In genomic region chr7:140031771-140032170, GRCm38 (mm10) we compare ENCODE assay signal across 26 mouse cellular contexts. TPM values are rescaled to one million over a fixed set of nuclear protein-coding genes. Genes with fewer than 3 reads are reported as not detected.
DNase-seq lines count a peak whose midpoint lies in the region; ATAC-seq lines count a peak whose summit lies in the region.
"Had no signal": no experiment of that assay in that cellular context is flagged by ENCODE, and none has a peak within 500 bp of the region (broad histone marks: within the 10 kb centered on the region; RNA-seq: fewer than 3 reads in every experiment).

No protein-coding gene starts in this region.

- peak; percentile 3 for DNase-seq in embryo, embryonic 10 days (ENCODE audit: low spot score)
- no peak for DNase-seq in embryo, embryonic 9.5 days (ENCODE audit: extremely low spot score)
- peak; percentile 66 for DNase-seq in heart, adult 11 months
- DNase-seq in heart, postnatal 14 days: no peak
- peak; percentile 1 for DNase-seq in layer of hippocampus, adult 11-12 months (ENCODE audit: low spot score)
- DNase-seq in layer of hippocampus, adult 18-20 months (ENCODE audit: low spot score in 2 of 2): no peak
- peak; percentile 66 for DNase-seq in midbrain, embryonic 11.5 days (ENCODE audit: low spot score, missing footprints)
- DNase-seq in midbrain, embryonic 14.5 days: no peak
- DNase-seq: adrenal gland, adult 2 months; adrenal gland, adult 8-10 months; adrenal gland, postnatal 10 days; adrenal gland, postnatal 14 days; adrenal gland, postnatal 25 days; adrenal gland, postnatal 36 days; cerebellum, adult 11 months; cerebellum, adult 11-12 months had no signal

- WGBS in midbrain, embryonic 11.5 days: 94% methylated on average over 12 of the region's 12 CpGs
- 95% methylated on average over 12 of the region's 12 CpGs for WGBS in midbrain, embryonic 14.5 days

- H3K4me1 ChIP-seq in midbrain, embryonic 11.5 days (ENCODE audit: control insufficient read depth, insufficient read depth, low read length): peaks cover 9% of the 10 kb centered on the region
- peaks cover 6% of the 10 kb centered on the region for H3K4me1 ChIP-seq in midbrain, embryonic 14.5 days (ENCODE audit: control insufficient read depth, insufficient read depth, low read length)

- intact Hi-C loops in heart, postnatal 14 days (cut with DNase I): no loop called here

- no peak overlapping the region for H3K4me2 ChIP-seq in midbrain, embryonic 11.5 days
- no peak overlapping the region for H3K4me2 ChIP-seq in midbrain, embryonic 14.5 days (ENCODE audit: low read length)

- H3K27me3 ChIP-seq in midbrain, embryonic 11.5 days (ENCODE audit: control insufficient read depth, insufficient read depth, low read length): no peaks in the 10 kb centered on the region
- no peaks in the 10 kb centered on the region for H3K27me3 ChIP-seq in midbrain, embryonic 14.5 days (ENCODE audit: control insufficient read depth, insufficient read depth, low read length)
- H3K27me3 ChIP-seq: CH12.LX, Patski had no signal

- H3K4me3 ChIP-seq in midbrain, embryonic 11.5 days (ENCODE audit: low read depth, low read length): no peak overlapping the region
- H3K4me3 ChIP-seq in midbrain, embryonic 14.5 days (replicated peaks; ENCODE audit: low read depth, low read length): no peak overlapping the region

- no peak overlapping the region for H3K27ac ChIP-seq in midbrain, embryonic 11.5 days (ENCODE audit: low read depth, low read length)
- H3K27ac ChIP-seq in midbrain, embryonic 14.5 days (replicated peaks; ENCODE audit: low read depth, low read length): no peak overlapping the region

- peaks cover 34% of the 10 kb centered on the region for H3K36me3 ChIP-seq in midbrain, embryonic 11.5 days (ENCODE audit: control insufficient read depth, insufficient read depth, low read length)
- peaks cover 56% of the 10 kb centered on the region for H3K36me3 ChIP-seq in midbrain, embryonic 14.5 days (ENCODE audit: control insufficient read depth, insufficient read depth, low read length)

- ATAC-seq in midbrain, embryonic 11.5 days (ENCODE audit: low FRiP score): no peak
- no peak for ATAC-seq in midbrain, embryonic 14.5 days (ENCODE audit: low FRiP score, low TSS enrichment)
- ATAC-seq: activated CD4-positive, CD25-positive, alpha-beta regulatory T cell, adult 4 months; CD4-positive, CD25-positive, alpha-beta regulatory T cell, adult 4 months; Patski had no signal

- no peak overlapping the region for H3K9ac ChIP-seq in midbrain, embryonic 11.5 days (ENCODE audit: low read length)
- no peak overlapping the region for H3K9ac ChIP-seq in midbrain, embryonic 14.5 days (replicated peaks; ENCODE audit: low read length)

- H3K9me3 ChIP-seq in midbrain, embryonic 11.5 days (ENCODE audit: control insufficient read depth, low read length): no peaks in the 10 kb centered on the region
- H3K9me3 ChIP-seq in midbrain, embryonic 14.5 days (ENCODE audit: control insufficient read depth, low read length): peaks cover 2% of the 10 kb centered on the region; the same call in 1 of the 2 replicates

RNA-seq across cellular contexts. Expression of gene Zfp511, which starts 4.4 kb away (rescaled TPM):
- 10 to 100 TPM; 10.3 to 10.7 TPM for total RNA-seq in heart, postnatal 14 days (2021)
- 10 to 100 TPM; 23.8 to 24.2 TPM for total RNA-seq in layer of hippocampus, adult 18-20 months (2021)
- 36.3 and 43.1 TPM in 2 replicates for polyA plus RNA-seq in midbrain, embryonic 11.5 days (2014; fragmentation: Nextera tagmentation; extraction: Ambion mirVana)
- 51.5 and 55.9 TPM in 2 replicates for polyA plus RNA-seq in midbrain, embryonic 14.5 days (2014; fragmentation: Nextera tagmentation; extraction: Ambion mirVana)

RNA-seq across cellular contexts. Expression of gene Tubgcp2, which starts 4.7 kb away (rescaled TPM):
- total RNA-seq in heart, postnatal 14 days (2021): 10 to 100 TPM; 27.4 to 29.4 TPM
- total RNA-seq in layer of hippocampus, adult 18-20 months (2021): 10 to 100 TPM; 34.1 to 35.4 TPM
- 58.9 and 62.6 TPM in 2 replicates for polyA plus RNA-seq in midbrain, embryonic 11.5 days (2014; fragmentation: Nextera tagmentation; extraction: Ambion mirVana)
- 58.6 and 64.7 TPM in 2 replicates for polyA plus RNA-seq in midbrain, embryonic 14.5 days (2014; fragmentation: Nextera tagmentation; extraction: Ambion mirVana)

RNA-seq across cellular contexts. Expression of gene Msx3, which starts 17.1 kb away (rescaled TPM):
- total RNA-seq in heart, postnatal 14 days (2021): not detected
- total RNA-seq in layer of hippocampus, adult 18-20 months (2021): under 1 TPM in 1 of 2 experiments, not detected in 1; 0.15 TPM
- 6.1 and 8.0 TPM in 2 replicates for polyA plus RNA-seq in midbrain, embryonic 11.5 days (2014; fragmentation: Nextera tagmentation; extraction: Ambion mirVana)
- 5.1 and 5.8 TPM in 2 replicates for polyA plus RNA-seq in midbrain, embryonic 14.5 days (2014; fragmentation: Nextera tagmentation; extraction: Ambion mirVana)
- total RNA-seq: adrenal gland, adult 18-20 months; adrenal gland, adult 2 months; adrenal gland, adult 8-10 months; adrenal gland, postnatal 10 days; adrenal gland, postnatal 14 days; adrenal gland, postnatal 25 days; adrenal gland, postnatal 36 days; adrenal gland, postnatal 4 days; CH12.LX; MEL had no signal
- polyA plus RNA-seq: activated CD4-positive, CD25-positive, alpha-beta regulatory T cell, adult 4 months; adrenal gland, adult 2 months; G1E; Patski had no signal

RNA-seq across cellular contexts. Expression of gene Adam8, which starts 39.4 kb away (rescaled TPM):
- total RNA-seq in heart, postnatal 14 days (2021): under 1 TPM; 0.93 TPM
- total RNA-seq in layer of hippocampus, adult 18-20 months (2021): 1 to 10 TPM; 3.2 to 4.7 TPM
- polyA plus RNA-seq in midbrain, embryonic 11.5 days (2014; fragmentation: Nextera tagmentation; extraction: Ambion mirVana): 1.8 TPM in 2 replicates
- 2.8 and 3.6 TPM in 2 replicates for polyA plus RNA-seq in midbrain, embryonic 14.5 days (2014; fragmentation: Nextera tagmentation; extraction: Ambion mirVana)

RNA-seq across cellular contexts. Expression of gene Caly, which starts 50.6 kb away (rescaled TPM):
- total RNA-seq in heart, postnatal 14 days (2021): not detected
- 100 to 1,000 TPM; 269 to 293 TPM for total RNA-seq in layer of hippocampus, adult 18-20 months (2021)
- 7.6 and 8.8 TPM in 2 replicates for polyA plus RNA-seq in midbrain, embryonic 11.5 days (2014; fragmentation: Nextera tagmentation; extraction: Ambion mirVana)
- polyA plus RNA-seq in midbrain, embryonic 14.5 days (2014; fragmentation: Nextera tagmentation; extraction: Ambion mirVana): 184 and 275 TPM in 2 replicates
- total RNA-seq: CH12.LX, ES-E14, G1E, MEL had no signal
- polyA plus RNA-seq: activated CD4-positive, CD25-positive, alpha-beta regulatory T cell, adult 4 months; C2C12; CD4-positive, CD25-positive, alpha-beta regulatory T cell, adult 4 months; G1E; Patski had no signal

Comparison
In these comparisons a context has a peak if more than half of its experiments do, and no peak if none do; other contexts are left out.
1. DNase-seq: peak in embryo, embryonic 10 days (single experiment), heart, adult 11 months (single experiment), layer of hippocampus, adult 11-12 months (single experiment) and midbrain, embryonic 11.5 days (single experiment); none in embryo, embryonic 9.5 days (single experiment), heart, postnatal 14 days (0 of 2), layer of hippocampus, adult 18-20 months (0 of 2) and midbrain, embryonic 14.5 days (single experiment).